In genomic region chr4:108933163-108933562, GRCm38 (mm10) we compare ENCODE assay signal across 16 mouse cellular contexts.
"Had no signal": no experiment of that assay in that cellular context is flagged by ENCODE, and none has a peak within 500 bp of the region (broad histone marks: within the 10 kb centered on the region; RNA-seq: fewer than 3 reads in every experiment).

No protein-coding gene starts in this region.

- H3K4me1 ChIP-seq: neural tube, embryonic 13.5 days; stomach, embryonic 15.5 days had no signal

- H3K36me3 ChIP-seq: neural tube, embryonic 13.5 days; neural tube, embryonic 15.5 days; stomach, embryonic 15.5 days had no signal

- H3K4me3 ChIP-seq: neural tube, embryonic 13.5 days; neural tube, embryonic 15.5 days; stomach, embryonic 15.5 days had no signal

- H3K27ac ChIP-seq: neural tube, embryonic 13.5 days; neural tube, embryonic 15.5 days; stomach, embryonic 15.5 days; stomach, postnatal 0 days had no signal

- H3K4me2 ChIP-seq: neural tube, embryonic 13.5 days; neural tube, embryonic 15.5 days; stomach, embryonic 15.5 days had no signal

- H3K9ac ChIP-seq: neural tube, embryonic 13.5 days; neural tube, embryonic 15.5 days; stomach, embryonic 15.5 days had no signal

- DNase-seq: retina, postnatal 1 day; right cerebral cortex, adult 18-20 months; right cerebral cortex, postnatal 14 days; right cerebral cortex, postnatal 25 days; right cerebral cortex, postnatal 4 days; spleen, adult 18-20 months; thymus, adult 18-20 months; thymus, adult 2 months; thymus, postnatal 14 days; thymus, postnatal 25 days; thymus, postnatal 36 days; thymus, postnatal 4 days had no signal

- H3K9me3 ChIP-seq: neural tube, embryonic 13.5 days; neural tube, embryonic 15.5 days; stomach, embryonic 15.5 days had no signal

- H3K27me3 ChIP-seq: neural tube, embryonic 13.5 days; neural tube, embryonic 15.5 days; stomach, embryonic 15.5 days had no signal
